Mouse (Mus musculus) brain, embryonic 14.5 days (tissue): ENCODE results near the gene Antxr2.

Experiments
- CTCF ChIP-seq: fragments of 200-500 bp; IDR thresholded peaks from 2 replicates; pipeline ENCODE4 v1.5.1; 2012; ENCODE audit warnings: inconsistent platforms, mild to moderate bottlenecking, moderate library complexity, borderline replicate concordance; ENCODE audit not compliant: insufficient read depth, insufficient read length; ENCODE audit errors: extremely low read depth
- POLR2A ChIP-seq: fragments of 200-500 bp; IDR thresholded peaks from 2 replicates; pipeline ENCODE4 v1.6.1; 2012; ENCODE audit warnings: mild to moderate bottlenecking, inconsistent platforms, borderline replicate concordance; ENCODE audit not compliant: poor library complexity, insufficient read depth, insufficient read length, severe bottlenecking; ENCODE audit errors: extremely low read depth

DNA sequence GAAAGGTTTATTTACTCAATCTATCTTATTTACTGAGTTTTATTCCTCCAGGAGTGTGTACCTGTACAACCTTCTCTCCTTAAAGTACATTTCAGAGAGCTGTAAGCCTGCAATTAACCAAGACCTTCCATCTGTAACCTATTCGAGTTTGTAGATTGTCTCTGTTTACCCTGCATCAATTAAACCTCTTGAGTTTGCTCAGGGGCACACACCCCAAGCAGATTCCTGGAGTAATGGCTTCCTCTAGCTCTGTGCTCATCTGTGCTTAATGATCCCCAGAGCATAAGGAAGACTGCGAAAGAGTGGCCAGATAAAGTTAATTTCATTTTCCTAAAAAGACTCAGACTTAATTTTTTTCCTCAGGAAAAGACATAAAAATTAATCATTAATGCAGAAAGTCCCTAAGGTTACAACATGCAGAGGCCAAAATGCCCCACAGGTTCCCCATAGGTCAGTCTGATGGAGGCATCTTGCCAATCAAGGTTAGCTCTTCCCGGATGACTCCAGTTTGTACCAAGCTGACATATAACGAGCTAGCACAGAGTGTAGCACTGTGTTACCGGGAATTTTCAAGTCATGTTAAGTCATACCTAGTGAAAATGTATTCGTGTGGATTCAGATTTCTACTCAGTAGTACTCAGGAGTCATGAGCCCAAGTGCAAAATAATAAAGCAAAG, 34.2 kb downstream of the Antxr2 start:
- no peak for TF ChIP-seq POLR2A
- TF ChIP-seq CTCF: no peak
